In genomic region chr13:46502390-46502891, GRCm38 (mm10) we compare ENCODE assay signal across 8 mouse cellular contexts. TPM values are rescaled to one million over a fixed set of nuclear protein-coding genes. Genes with fewer than 3 reads are reported as not detected.
DNase-seq lines count a peak whose midpoint lies in the region; ATAC-seq and TF ChIP-seq lines count a peak whose summit lies in the region.

No protein-coding gene starts in this region.

- no peaks in the 10 kb centered on the region; the same call in 1 of the 2 replicates for H3K4me1 ChIP-seq in heart, adult 2 months (ENCODE audit: control insufficient read depth, insufficient read depth, low read length)
- no peaks in the 10 kb centered on the region for H3K4me1 ChIP-seq in midbrain, postnatal 0 days (ENCODE audit: insufficient read depth, low read length)

- H3K27ac ChIP-seq in heart, adult 2 months, result peak overlapping the region; percentile 95
- no peak overlapping the region for H3K27ac ChIP-seq in midbrain, postnatal 0 days (ENCODE audit: low read depth, low read length)

- no peaks in the 10 kb centered on the region for H3K9me3 ChIP-seq in midbrain, postnatal 0 days (ENCODE audit: low read length)

- H3K79me2 ChIP-seq in heart, adult 2 months (replicated peaks; ENCODE audit: control insufficient read depth, insufficient read depth, low read length), result no peaks in the 10 kb centered on the region

- H3K9ac ChIP-seq in heart, adult 2 months (ENCODE audit: low read depth, low read length), result peak overlapping the region; percentile 69
- peak overlapping the region; percentile 57 for H3K9ac ChIP-seq in midbrain, postnatal 0 days (replicated peaks; ENCODE audit: low read length, poor library complexity, severe bottlenecking)

- H3K27me3 ChIP-seq in heart, adult 2 months (ENCODE audit: control insufficient read depth, insufficient read depth, low read length), result no peaks in the 10 kb centered on the region; the same call in 1 of the 2 replicates
- H3K27me3 ChIP-seq in midbrain, postnatal 0 days (ENCODE audit: insufficient read depth, low read length), result no peaks in the 10 kb centered on the region

- peak overlapping the region; percentile 88 for H3K4me2 ChIP-seq in midbrain, postnatal 0 days (ENCODE audit: low read depth, low read length, poor library complexity, severe bottlenecking)

- TF ChIP-seq CTCF in heart, adult 2 months (IDR thresholded peaks at IDR 0.05), result peak; percentile 14; the same call in 1 of the 2 replicates
- 0 out of 2 replicates have a peak, but pooled peaks have one; percentile 9 for TF ChIP-seq CTCF in midbrain, postnatal 0 days (IDR thresholded peaks at IDR 0.05)

- WGBS in heart, adult 2 months, result 6% methylated on average over 20 of the region's 20 CpGs
- 8% methylated on average over 20 of the region's 20 CpGs for WGBS in midbrain, postnatal 0 days

- intact Hi-C loops in left cerebral cortex, postnatal 10 days (cut with DNase I), result loop anchor here (5.0 to 10.0 kb wide), 2 partner anchors 80 to 162 kb away; partner anchors contain the start of gene Fam8a1
- intact Hi-C loops in heart, adult 2 months (cut with DNase I), result loop anchor here (2.0 to 10.0 kb wide), 2 partner anchors 74 to 148 kb away; no protein-coding TSS in a partner anchor

- ATAC-seq in midbrain, postnatal 0 days (ENCODE audit: low FRiP score), result no peak; the same call in 1 of the 2 replicates

- H3K36me3 ChIP-seq in heart, adult 2 months (ENCODE audit: control insufficient read depth, insufficient read depth, low read length), result peaks cover 1% of the 10 kb centered on the region; the same call in 1 of the 2 replicates
- no peaks in the 10 kb centered on the region for H3K36me3 ChIP-seq in midbrain, postnatal 0 days (ENCODE audit: insufficient read depth, low read length)

- DNase-seq in left cerebral cortex, postnatal 10 days (ENCODE audit: extremely low spot score in 1 of 2, low spot score in 2 of 2), result peak; percentile 21 to 40
- no peak for DNase-seq in left cerebral cortex, adult 11 months (ENCODE audit: low spot score)
- peak; percentile 29 for DNase-seq in ZHBTc4 (ENCODE audit: low read depth, low spot score)
- peak; percentile 56 for DNase-seq in embryo, embryonic 10 days (ENCODE audit: low spot score)
- peak; percentile 43 to 53 for DNase-seq in heart, adult 2 months
- peak; percentile 21 to 40 for DNase-seq in layer of hippocampus, postnatal 25 days (ENCODE audit: extremely low spot score in 1 of 2, low spot score in 1 of 2)
- DNase-seq in midbrain, postnatal 0 days (ENCODE audit: low spot score), result peak; percentile 30
- DNase-seq in B cell, adult 2 months, result no peak

- H3K4me3 ChIP-seq in heart, adult 2 months, result peak overlapping the region; percentile 60
- peak overlapping the region; percentile 63 for H3K4me3 ChIP-seq in midbrain, postnatal 0 days (ENCODE audit: low read depth, low read length)

- TF ChIP-seq EP300 in heart, adult 2 months (IDR thresholded peaks at IDR 0.05; ENCODE audit: insufficient read depth, low read depth, low read length), result no peak

- TF ChIP-seq POLR2A in heart, adult 2 months (IDR thresholded peaks at IDR 0.05; ENCODE audit: insufficient read depth, low read depth, low read length), result no peak

RNA-seq across cellular contexts. Expression of gene Cap2, which starts 0.8 kb away (rescaled TPM):
- total RNA-seq in left cerebral cortex, postnatal 10 days (2021), result 10 to 100 TPM; 86.0 to 95.9 TPM
- total RNA-seq in heart, adult 2 months (2021), result 100 to 1,000 TPM; 135 to 147 TPM
- polyA plus RNA-seq in heart, adult 2 months (2012; rRNA removed), result 115 and 143 TPM in 2 replicates
- 100 to 1,000 TPM; 208 to 213 TPM for total RNA-seq in layer of hippocampus, postnatal 25 days (2021)
- total RNA-seq in midbrain, postnatal 0 days (2014; rRNA removed), result 17.5 and 21.9 TPM in 2 replicates
- polyA plus RNA-seq in midbrain, postnatal 0 days (2015; fragmentation: Nextera tagmentation; extraction: Ambion mirVana), result 11.7 and 13.1 TPM in 2 replicates

Comparison
In these comparisons a context has a peak if more than half of its experiments do, and no peak if none do; other contexts are left out.
1. DNase-seq: peak in left cerebral cortex, postnatal 10 days (2 of 2), ZHBTc4 (single experiment), embryo, embryonic 10 days (single experiment), heart, adult 2 months (2 of 2), layer of hippocampus, postnatal 25 days (2 of 2) and midbrain, postnatal 0 days (single experiment); none in left cerebral cortex, adult 11 months (single experiment) and B cell, adult 2 months (0 of 2).